In genomic region chr19:28648881-28649280, GRCm38 (mm10) we compare ENCODE assay signal across 21 mouse cellular contexts. TPM values are rescaled to one million over a fixed set of nuclear protein-coding genes. Genes with fewer than 3 reads are reported as not detected.
DNase-seq lines count a peak whose midpoint lies in the region; ATAC-seq and TF ChIP-seq lines count a peak whose summit lies in the region.
"Had no signal": no experiment of that assay in that cellular context is flagged by ENCODE, and none has a peak within 500 bp of the region (broad histone marks: within the 10 kb centered on the region; RNA-seq: fewer than 3 reads in every experiment).

No protein-coding gene starts in this region.

- no peak overlapping the region for H3K9ac ChIP-seq in forebrain, embryonic 11.5 days (ENCODE audit: low read length)
- H3K9ac ChIP-seq in CH12.LX (ENCODE audit: insufficient read depth, low read depth): no peak overlapping the region
- H3K9ac ChIP-seq in forebrain, embryonic 16.5 days (replicated peaks; ENCODE audit: low read depth, low read length): no peak overlapping the region
- no peak overlapping the region for H3K9ac ChIP-seq in intestine, postnatal 0 days (ENCODE audit: low read depth, low read length)
- H3K9ac ChIP-seq: heart, embryonic 15.5 days; kidney, embryonic 15.5 days; liver, embryonic 14.5 days; lung, embryonic 15.5 days; neural tube, embryonic 12.5 days had no signal

- H3K36me3 ChIP-seq in forebrain, embryonic 11.5 days (ENCODE audit: control insufficient read depth, insufficient read depth, low read length): no peaks in the 10 kb centered on the region
- H3K36me3 ChIP-seq in forebrain, embryonic 10.5 days (replicated peaks): no peaks in the 10 kb centered on the region
- no peaks in the 10 kb centered on the region for H3K36me3 ChIP-seq in CH12.LX (replicated peaks in 1 of 2; ENCODE audit: control insufficient read depth in 1 of 2, insufficient read depth in 1 of 2, low read length in 1 of 2)
- H3K36me3 ChIP-seq in forebrain, embryonic 16.5 days (ENCODE audit: control insufficient read depth, insufficient read depth): no peaks in the 10 kb centered on the region
- no peaks in the 10 kb centered on the region for H3K36me3 ChIP-seq in intestine, postnatal 0 days (ENCODE audit: control insufficient read depth, insufficient read depth)
- H3K36me3 ChIP-seq: heart, embryonic 15.5 days; kidney, embryonic 15.5 days; lung, embryonic 15.5 days; neural tube, embryonic 12.5 days had no signal

- 43% methylated on average over 4 of the region's 4 CpGs for WGBS in forebrain, embryonic 11.5 days
- WGBS in forebrain, embryonic 10.5 days: 49% methylated on average over 4 of the region's 4 CpGs
- WGBS in forebrain, embryonic 16.5 days: 39% methylated on average over 4 of the region's 4 CpGs
- WGBS in intestine, postnatal 0 days: 69% methylated on average over 4 of the region's 4 CpGs

- H3K79me2 ChIP-seq in CH12.LX (replicated peaks; ENCODE audit: control insufficient read depth, extremely low read depth, insufficient read depth, poor library complexity, severe bottlenecking): no peaks in the 10 kb centered on the region

- TF ChIP-seq RAD21 in CH12.LX (IDR thresholded peaks at IDR 0.05; ENCODE audit: low read depth, low read length): no peak

- no peak for TF ChIP-seq POLR2A in CH12.LX (IDR thresholded peaks at IDR 0.05; ENCODE audit: low read depth, low read length)

- 0 out of 2 replicates have a peak, but pooled peaks have one; percentile 27 for ATAC-seq in forebrain, embryonic 11.5 days (replicated peaks; ENCODE audit: low FRiP score)
- ATAC-seq in forebrain, embryonic 16.5 days: peak; percentile 82
- ATAC-seq in intestine, postnatal 0 days: no peak
- no peak for ATAC-seq in megakaryocyte-erythroid progenitor cell, adult 5-6 weeks (replicated peaks; ENCODE audit: low FRiP score, low TSS enrichment, poor library complexity, severe bottlenecking)
- ATAC-seq: hindbrain, embryonic 16.5 days; intestine, embryonic 16.5 days had no signal

- no peak overlapping the region for H3K4me2 ChIP-seq in forebrain, embryonic 11.5 days (ENCODE audit: low read depth, low read length, severe bottlenecking)
- H3K4me2 ChIP-seq in CH12.LX (ENCODE audit: insufficient read depth, low read depth, poor library complexity, severe bottlenecking): peak overlapping the region; percentile 48; the same call in 1 of the 2 replicates
- no peak overlapping the region for H3K4me2 ChIP-seq in forebrain, embryonic 16.5 days (ENCODE audit: low read length)
- H3K4me2 ChIP-seq in intestine, postnatal 0 days (replicated peaks; ENCODE audit: low read depth): no peak overlapping the region
- H3K4me2 ChIP-seq: heart, embryonic 15.5 days; kidney, embryonic 15.5 days; lung, embryonic 15.5 days; neural tube, embryonic 12.5 days had no signal

- H3K27ac ChIP-seq in forebrain, embryonic 11.5 days (ENCODE audit: low read depth, low read length): no peak overlapping the region
- H3K27ac ChIP-seq in forebrain, embryonic 10.5 days: no peak overlapping the region
- no peak overlapping the region for H3K27ac ChIP-seq in CH12.LX (ENCODE audit: insufficient read depth, low read depth)
- no peak overlapping the region for H3K27ac ChIP-seq in forebrain, embryonic 16.5 days (ENCODE audit: low read length)
- H3K27ac ChIP-seq in intestine, postnatal 0 days (ENCODE audit: low read depth, low read length): no peak overlapping the region
- H3K27ac ChIP-seq: heart, adult 2 months; heart, embryonic 15.5 days; kidney, embryonic 15.5 days; liver, embryonic 14.5 days; lung, embryonic 15.5 days; neural tube, embryonic 12.5 days had no signal

- no peak overlapping the region for H3K4me3 ChIP-seq in forebrain, embryonic 11.5 days (ENCODE audit: low read depth, low read length)
- no peak overlapping the region for H3K4me3 ChIP-seq in forebrain, embryonic 10.5 days
- no peak overlapping the region for H3K4me3 ChIP-seq in CH12.LX (replicated peaks in 1 of 3; ENCODE audit: low read depth in 2 of 3, low read length in 2 of 3, poor library complexity in 1 of 3)
- no peak overlapping the region for H3K4me3 ChIP-seq in forebrain, embryonic 16.5 days (replicated peaks; ENCODE audit: low read length)
- H3K4me3 ChIP-seq in intestine, postnatal 0 days (ENCODE audit: low read depth, low read length): no peak overlapping the region
- H3K4me3 ChIP-seq: heart, adult 2 months; heart, embryonic 15.5 days; kidney, embryonic 15.5 days; lung, embryonic 15.5 days; neural tube, embryonic 12.5 days had no signal

- no peak for DNase-seq in forebrain, embryonic 11.5 days (ENCODE audit: low spot score)
- DNase-seq in forebrain, embryonic 10.5 days (ENCODE audit: extremely low spot score, low spot score): no peak
- DNase-seq in CH12.LX (ENCODE audit: extremely low read depth) (peak; percentile 28), ZHBTc4 (ENCODE audit: low read depth, low spot score) (peak; percentile 84)
- DNase-seq: adrenal gland, adult 8-10 months; cerebellum, adult 9-10 months; gastrocnemius, postnatal 10 days; heart, adult 2 months; right cerebral cortex, postnatal 14 days; spleen, adult 18-20 months; thymus, adult 18-20 months had no signal

- no peaks in the 10 kb centered on the region for H3K4me1 ChIP-seq in forebrain, embryonic 11.5 days (replicated peaks; ENCODE audit: control insufficient read depth, insufficient read depth, low read length)
- H3K4me1 ChIP-seq in forebrain, embryonic 10.5 days: peaks cover 22% of the 10 kb centered on the region
- H3K4me1 ChIP-seq in CH12.LX (ENCODE audit: control insufficient read depth in 1 of 2, insufficient read depth in 2 of 2): no peaks in the 10 kb centered on the region
- no peaks in the 10 kb centered on the region for H3K4me1 ChIP-seq in forebrain, embryonic 16.5 days (replicated peaks; ENCODE audit: control insufficient read depth, insufficient read depth, low read length)
- no peaks in the 10 kb centered on the region for H3K4me1 ChIP-seq in intestine, postnatal 0 days (replicated peaks; ENCODE audit: control insufficient read depth, insufficient read depth, low read length)
- H3K4me1 ChIP-seq: heart, embryonic 15.5 days; lung, embryonic 15.5 days; neural tube, embryonic 12.5 days had no signal

- no peaks in the 10 kb centered on the region for H3K9me3 ChIP-seq in forebrain, embryonic 11.5 days (ENCODE audit: control insufficient read depth, low read length)
- no peaks in the 10 kb centered on the region for H3K9me3 ChIP-seq in forebrain, embryonic 10.5 days
- no peaks in the 10 kb centered on the region for H3K9me3 ChIP-seq in CH12.LX (replicated peaks; ENCODE audit: low read length)
- no peaks in the 10 kb centered on the region for H3K9me3 ChIP-seq in forebrain, embryonic 16.5 days (ENCODE audit: control insufficient read depth, low read length)
- H3K9me3 ChIP-seq in intestine, postnatal 0 days (ENCODE audit: control insufficient read depth): no peaks in the 10 kb centered on the region
- H3K9me3 ChIP-seq: heart, embryonic 15.5 days; kidney, embryonic 15.5 days; lung, embryonic 15.5 days; neural tube, embryonic 12.5 days had no signal

- TF ChIP-seq EP300 in CH12.LX (IDR thresholded peaks at IDR 0.05; ENCODE audit: low read length): no peak

- TF ChIP-seq CTCF in CH12.LX (conservative IDR thresholded peaks at IDR 0.05 in 1 of 2, IDR thresholded peaks at IDR 0.05 in 1 of 2; ENCODE audit: low read depth in 2 of 2, low read length in 2 of 2): no peak
- no peak for TF ChIP-seq CTCF in intestine, postnatal 0 days (IDR thresholded peaks at IDR 0.05; ENCODE audit: low read depth)

- H3K27me3 ChIP-seq in forebrain, embryonic 11.5 days (ENCODE audit: control insufficient read depth, insufficient read depth, low read length): no peaks in the 10 kb centered on the region
- no peaks in the 10 kb centered on the region for H3K27me3 ChIP-seq in forebrain, embryonic 10.5 days (ENCODE audit: poor library complexity, severe bottlenecking)
- no peaks in the 10 kb centered on the region for H3K27me3 ChIP-seq in CH12.LX (replicated peaks)
- no peaks in the 10 kb centered on the region for H3K27me3 ChIP-seq in forebrain, embryonic 16.5 days (replicated peaks; ENCODE audit: control insufficient read depth, insufficient read depth, low read length)
- no peaks in the 10 kb centered on the region for H3K27me3 ChIP-seq in intestine, postnatal 0 days (replicated peaks; ENCODE audit: control insufficient read depth, insufficient read depth, low read length)
- H3K27me3 ChIP-seq: heart, embryonic 15.5 days; kidney, embryonic 15.5 days; lung, embryonic 15.5 days; neural tube, embryonic 12.5 days had no signal

- dilution Hi-C loops in CH12.LX (cut with MboI; ENCODE audit: extremely low pct_ligation_motif_present, extremely low pct_unique_long_range_greater_than_20kb, low sequenced_read_pairs): no loop called here

- in situ Hi-C loops in CH12.LX (cut with MboI; ENCODE audit: low pct_ligation_motif_present, low pct_unique_long_range_greater_than_20kb, low sequenced_read_pairs): no loop called here

TF ChIP-seq in CH12.LX, 34 proteins besides CTCF, POLR2A, EP300 and RAD21:
- TF ChIP-seq MAZ (IDR thresholded peaks at IDR 0.05; ENCODE audit: low read depth, low read length) (no peak), JUND (conservative IDR thresholded peaks at IDR 0.05; ENCODE audit: low read depth, low read length) (no peak), HCFC1 (IDR thresholded peaks at IDR 0.05; ENCODE audit: low read depth, low read length) (peak; percentile 87), KAT2A (IDR thresholded peaks at IDR 0.05; ENCODE audit: insufficient replicate concordance, low read length) (peak; percentile 17; the same call in 1 of the 2 replicates), USF1 (IDR thresholded peaks at IDR 0.05; ENCODE audit: low read depth, low read length) (no peak)
TF ChIP-seq in CH12.LX: peak in this region for 2.

RNA-seq across cellular contexts. Expression of gene Glis3, which starts 31.0 kb away (rescaled TPM):
- 3.4 and 3.5 TPM in 2 replicates for polyA plus RNA-seq in forebrain, embryonic 11.5 days (2014; fragmentation: Nextera tagmentation; extraction: Ambion mirVana)
- 1.9 and 3.9 TPM in 2 replicates for polyA plus RNA-seq in forebrain, embryonic 10.5 days (2016; fragmentation: Nextera tagmentation; extraction: Ambion mirVana)
- total RNA-seq in CH12.LX (2012; rRNA removed) (not detected in 2 replicates), CH12.LX (2014; rRNA removed) (not detected in 2 replicates)
- 0.08 TPM in 1 of 2 replicates, not detected in the other for polyA plus RNA-seq in CH12.LX (2012; ENCODE audit: insufficient read length, low read depth)
- 0.32 and 1.4 TPM in 2 replicates for polyA plus RNA-seq in forebrain, embryonic 16.5 days (2015; fragmentation: Nextera tagmentation; extraction: Ambion mirVana)
- 0.59 and 0.86 TPM in 2 replicates for polyA plus RNA-seq in intestine, postnatal 0 days (2015; fragmentation: Nextera tagmentation; extraction: Ambion mirVana)
- total RNA-seq in megakaryocyte-erythroid progenitor cell, adult 5-6 weeks (2014; fragmentation: Nextera tagmentation): 0.37 TPM in 1 of 2 replicates, not detected in the other
- total RNA-seq in megakaryocyte-erythroid progenitor cell, adult 5-6 weeks (2017): 0.80 TPM in 1 of 2 replicates, not detected in the other

Comparison
In these comparisons a context has a peak if more than half of its experiments do, and no peak if none do; other contexts are left out.
1. ATAC-seq: peak in forebrain, embryonic 11.5 days (single experiment) and forebrain, embryonic 16.5 days (single experiment); none in intestine, postnatal 0 days (single experiment) and megakaryocyte-erythroid progenitor cell, adult 5-6 weeks (single experiment).
2. DNase-seq: peak in CH12.LX (single experiment) and ZHBTc4 (single experiment); none in forebrain, embryonic 11.5 days (single experiment) and forebrain, embryonic 10.5 days (single experiment).